Comparison of ENCODE assay signal across 21 mouse cellular contexts in genomic region chrX:51058741-51059140, GRCm38 (mm10). TPM values are rescaled to one million over a fixed set of nuclear protein-coding genes. Genes with fewer than 3 reads are reported as not detected.
A peak's percentile ranks its signal among the peaks of the same experiment; 100 is the strongest.
DNase-seq lines count a peak whose midpoint lies in the region; ATAC-seq and TF ChIP-seq lines count a peak whose summit lies in the region.
"Had no signal": no experiment of that assay in that cellular context is flagged by ENCODE, and none has a peak within 500 bp of the region (broad histone marks: within the 10 kb centered on the region; RNA-seq: fewer than 3 reads in every experiment).

No protein-coding gene starts in this region.

- H3K27ac ChIP-seq in limb, embryonic 14.5 days (replicated peaks; ENCODE audit: low read depth, low read length), result no peak overlapping the region
- no peak overlapping the region for H3K27ac ChIP-seq in limb, embryonic 10.5 days
- H3K27ac ChIP-seq in forebrain, embryonic 11.5 days (ENCODE audit: low read depth, low read length), result no peak overlapping the region
- H3K27ac ChIP-seq: embryonic facial prominence, embryonic 12.5 days; hindbrain, embryonic 13.5 days; kidney, embryonic 15.5 days had no signal

- H3K9me3 ChIP-seq in limb, embryonic 14.5 days (ENCODE audit: control insufficient read depth, low read length), result no peaks in the 10 kb centered on the region
- no peaks in the 10 kb centered on the region for H3K9me3 ChIP-seq in limb, embryonic 10.5 days (replicated peaks)
- H3K9me3 ChIP-seq in forebrain, embryonic 11.5 days (ENCODE audit: control insufficient read depth, low read length), result no peaks in the 10 kb centered on the region
- H3K9me3 ChIP-seq: embryonic facial prominence, embryonic 12.5 days; hindbrain, embryonic 13.5 days; kidney, embryonic 15.5 days had no signal

- 60% methylated on average over 4 of the region's 4 CpGs for WGBS in limb, embryonic 14.5 days
- WGBS in limb, embryonic 10.5 days, result 63% methylated on average over 4 of the region's 4 CpGs
- WGBS in forebrain, embryonic 11.5 days, result 89% methylated on average over 4 of the region's 4 CpGs

- H3K4me2 ChIP-seq in limb, embryonic 14.5 days (replicated peaks; ENCODE audit: low read depth, low read length, severe bottlenecking), result no peak overlapping the region
- H3K4me2 ChIP-seq in forebrain, embryonic 11.5 days (ENCODE audit: low read depth, low read length, severe bottlenecking), result no peak overlapping the region
- H3K4me2 ChIP-seq: embryonic facial prominence, embryonic 12.5 days; hindbrain, embryonic 13.5 days; kidney, embryonic 15.5 days; lung, embryonic 14.5 days had no signal

- H3K4me3 ChIP-seq in limb, embryonic 14.5 days (replicated peaks; ENCODE audit: low read length), result no peak overlapping the region
- no peak overlapping the region for H3K4me3 ChIP-seq in limb, embryonic 10.5 days
- H3K4me3 ChIP-seq in forebrain, embryonic 11.5 days (ENCODE audit: low read depth, low read length), result no peak overlapping the region
- H3K4me3 ChIP-seq: embryonic facial prominence, embryonic 12.5 days; hindbrain, embryonic 13.5 days; kidney, embryonic 15.5 days had no signal

- H3K36me3 ChIP-seq in limb, embryonic 14.5 days (ENCODE audit: control insufficient read depth, insufficient read depth, low read length), result no peaks in the 10 kb centered on the region
- H3K36me3 ChIP-seq in limb, embryonic 10.5 days, result no peaks in the 10 kb centered on the region
- no peaks in the 10 kb centered on the region for H3K36me3 ChIP-seq in forebrain, embryonic 11.5 days (ENCODE audit: control insufficient read depth, insufficient read depth, low read length)
- H3K36me3 ChIP-seq: embryonic facial prominence, embryonic 12.5 days; hindbrain, embryonic 13.5 days; kidney, embryonic 15.5 days had no signal

- no peak overlapping the region for H3K9ac ChIP-seq in limb, embryonic 14.5 days (ENCODE audit: low read depth, low read length, severe bottlenecking)
- no peak overlapping the region for H3K9ac ChIP-seq in forebrain, embryonic 11.5 days (ENCODE audit: low read length)
- H3K9ac ChIP-seq: embryonic facial prominence, embryonic 12.5 days; hindbrain, embryonic 13.5 days; kidney, embryonic 15.5 days; lung, embryonic 14.5 days had no signal

- DNase-seq in gastrocnemius, postnatal 25 days, result peak; percentile 14
- DNase-seq in gastrocnemius, postnatal 10 days, result no peak
- DNase-seq in limb, embryonic 14.5 days (ENCODE audit: low spot score), result peak; percentile 52
- no peak for DNase-seq in limb, embryonic 10.5 days (ENCODE audit: low spot score)
- peak; percentile 78 for DNase-seq in NIH3T3 (ENCODE audit: low read depth)
- peak; percentile 45 for DNase-seq in skeletal muscle tissue, adult 2 months (ENCODE audit: low read depth, low spot score)
- no peak for DNase-seq in right cerebral cortex, postnatal 25 days
- DNase-seq in forebrain, embryonic 11.5 days (ENCODE audit: low spot score), result no peak
- DNase-seq: adrenal gland, adult 8-10 months; cerebellum, adult 8-10 months; layer of hippocampus, postnatal 36 days; liver; lung, embryonic 14.5 days; lung, postnatal 36 days; right cerebral cortex, postnatal 14 days had no signal

- H3K27me3 ChIP-seq in limb, embryonic 14.5 days (ENCODE audit: control insufficient read depth, insufficient read depth, low read length), result no peaks in the 10 kb centered on the region
- H3K27me3 ChIP-seq in limb, embryonic 10.5 days (ENCODE audit: low read depth, poor library complexity, severe bottlenecking), result peaks cover 5% of the 10 kb centered on the region
- H3K27me3 ChIP-seq in forebrain, embryonic 11.5 days (ENCODE audit: control insufficient read depth, insufficient read depth, low read length), result no peaks in the 10 kb centered on the region
- H3K27me3 ChIP-seq: embryonic facial prominence, embryonic 12.5 days; hindbrain, embryonic 13.5 days had no signal

- H3K4me1 ChIP-seq in limb, embryonic 14.5 days (ENCODE audit: control insufficient read depth, insufficient read depth, low read length), result no peaks in the 10 kb centered on the region
- peaks cover 8% of the 10 kb centered on the region; the same call in 1 of the 2 replicates for H3K4me1 ChIP-seq in limb, embryonic 10.5 days
- no peaks in the 10 kb centered on the region for H3K4me1 ChIP-seq in forebrain, embryonic 11.5 days (replicated peaks; ENCODE audit: control insufficient read depth, insufficient read depth, low read length)
- H3K4me1 ChIP-seq: embryonic facial prominence, embryonic 12.5 days; hindbrain, embryonic 13.5 days; kidney, embryonic 15.5 days had no signal

- no peak for TF ChIP-seq POLR2A in limb, embryonic 14.5 days (IDR thresholded peaks at IDR 0.05; ENCODE audit: borderline replicate concordance, extremely low read depth, insufficient read depth, insufficient read length)

- no peak for ATAC-seq in limb, embryonic 14.5 days (ENCODE audit: low FRiP score, low read depth)
- no peak for ATAC-seq in forebrain, embryonic 11.5 days (replicated peaks; ENCODE audit: low FRiP score)
- ATAC-seq: inflammation-experienced regulatory T-cells, adult 6 months; midbrain, embryonic 16.5 days; Patski had no signal

RNA-seq across cellular contexts. Expression of gene Rap2c, which starts 40.9 kb away (rescaled TPM):
- 10 to 100 TPM; 21.0 to 22.0 TPM for total RNA-seq in gastrocnemius, postnatal 25 days (2021)
- total RNA-seq in gastrocnemius, postnatal 10 days (2021), result 10 to 100 TPM; 37.2 to 37.3 TPM
- 33.8 and 34.4 TPM in 2 replicates for polyA plus RNA-seq in limb, embryonic 14.5 days (2012; rRNA removed)
- polyA plus RNA-seq in limb, embryonic 14.5 days (2014; fragmentation: Nextera tagmentation; extraction: Ambion mirVana), result 36.2 and 39.0 TPM in 2 replicates
- polyA plus RNA-seq in limb, embryonic 10.5 days (2016; fragmentation: Nextera tagmentation; extraction: Ambion mirVana), result 31.9 and 33.3 TPM in 2 replicates
- 21.9 and 25.9 TPM in 2 replicates for polyA plus RNA-seq in forebrain, embryonic 11.5 days (2014; fragmentation: Nextera tagmentation; extraction: Ambion mirVana)

Comparison
In these comparisons a context has a peak if more than half of its experiments do, and no peak if none do; other contexts are left out.
1. DNase-seq: peak in gastrocnemius, postnatal 25 days (single experiment), limb, embryonic 14.5 days (single experiment), NIH3T3 (single experiment) and skeletal muscle tissue, adult 2 months (single experiment); none in gastrocnemius, postnatal 10 days (single experiment), limb, embryonic 10.5 days (single experiment), right cerebral cortex, postnatal 25 days (single experiment) and forebrain, embryonic 11.5 days (single experiment).